Mouse (Mus musculus) hindbrain, embryonic 15.5 days (tissue): ENCODE measurements around the gene Runx3. TPM values are rescaled to one million over a fixed set of nuclear protein-coding genes. Genes with fewer than 3 reads are reported as not detected.

Experiments used
- ATAC-seq: fragments of 200-750 bp; cut with Nextera tagmentation; 2 replicates; pipeline ENCODE4 v1.8.0; 2017; ENCODE audit warnings: low read depth, moderate number of reproducible peaks, moderate TSS enrichment; ENCODE audit not compliant: low FRiP score
- H3K27ac ChIP-seq: fragments of 300-500 bp; sonication (generic); replicated peaks from 2 replicates; pipeline ENCODE4 v1.5.1; 2015; ENCODE audit warnings: mild to moderate bottlenecking, inconsistent platforms
- H3K27me3 ChIP-seq: fragments of 300-500 bp; sonication (generic); 2 replicates; pipeline ENCODE4 v1.6.1; 2015; ENCODE audit warnings: control low read depth, inconsistent platforms
- H3K36me3 ChIP-seq: fragments of 300-500 bp; sonication (generic); 2 replicates; pipeline ENCODE4 v1.6.1; 2015; ENCODE audit warnings: control low read depth, inconsistent platforms
- H3K4me1 ChIP-seq: fragments of 300-500 bp; sonication (generic); replicated peaks from 2 replicates; pipeline ENCODE4 v1.6.1; 2015; ENCODE audit warnings: control low read depth, inconsistent platforms
- H3K4me2 ChIP-seq: fragments of 300-500 bp; sonication (generic); 2 replicates; pipeline ENCODE4 v1.6.1; 2015; ENCODE audit warnings: moderate library complexity, mild to moderate bottlenecking, inconsistent platforms
- H3K4me3 ChIP-seq: fragments of 300-500 bp; sonication (generic); 2 replicates; pipeline ENCODE4 v1.5.1; 2015; ENCODE audit warnings: mild to moderate bottlenecking, inconsistent platforms
- H3K9ac ChIP-seq: fragments of 300-500 bp; sonication (generic); 2 replicates; pipeline ENCODE4 v1.6.1; 2015; ENCODE audit warnings: inconsistent platforms
- H3K9me3 ChIP-seq: fragments of 300-500 bp; sonication (generic); 2 replicates; pipeline ENCODE4 v1.6.1; 2016; ENCODE audit warnings: control low read depth, inconsistent platforms
- WGBS: fragments of 180-500 bp; shearing (Covaris S2); methylation state at CpG from one replicate; pipeline ENCODE4 v1.1.7; 2015; 5-methylcytosine and 5-hydroxymethylcytosine counted together
- polyA plus RNA-seq: library from polyadenylated mRNA; unstranded; fragments of >200 nt; fragmentation: Nextera tagmentation; extraction: Ambion mirVana; gene quantifications from 2 replicates; pipeline ENCODE4 v1.2.1, GENCODE M21; 2015

Runx3 gene
- polyA plus RNA-seq: 0.04 and 0.05 TPM in 2 replicates

DNA sequence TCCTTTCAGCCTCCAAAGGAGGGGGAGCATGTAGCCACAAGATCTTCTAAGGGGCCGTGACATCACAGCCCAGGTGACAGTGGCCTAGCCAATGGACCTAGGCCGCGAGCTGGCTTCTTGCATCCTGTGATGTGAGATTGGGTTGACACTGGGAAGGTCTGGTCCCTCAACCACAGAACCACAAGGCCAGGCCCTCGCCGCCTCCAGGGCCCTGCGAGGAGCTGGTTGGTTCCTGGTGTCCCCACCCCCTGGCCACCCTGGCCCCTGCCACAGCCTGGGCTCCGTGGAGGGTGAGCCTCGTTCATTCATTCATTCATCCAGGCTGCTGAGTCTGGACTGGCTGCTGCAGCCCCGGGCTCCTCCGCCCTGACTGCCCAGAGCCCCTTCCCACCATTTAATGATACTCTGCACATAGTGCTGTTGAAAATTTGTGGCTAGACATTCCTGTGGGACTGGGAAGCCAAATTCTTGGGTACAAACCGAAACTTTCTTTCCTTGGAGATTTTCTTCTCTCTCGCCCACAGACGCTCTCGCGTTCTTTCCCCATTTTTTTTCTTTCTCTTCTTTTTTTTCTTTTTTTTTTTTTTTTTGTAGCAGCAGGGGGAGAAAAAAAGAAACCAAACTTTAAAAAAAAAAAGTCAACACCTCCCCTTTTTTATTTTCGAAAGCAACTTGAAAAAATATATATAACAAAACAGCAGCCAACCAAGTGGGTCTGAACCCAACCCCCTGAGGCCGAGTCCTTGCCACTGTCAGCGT is at the start of gene Runx3:
Runx3 (plus strand) TSS at position 311 of the 759 bp plus-strand sequence.
- no peaks in the 10 kb centered on the region for H3K9me3 ChIP-seq
- no peak within 1 kb of the TSS for H3K4me3 ChIP-seq
- H3K9ac ChIP-seq: no peak within 1 kb of the TSS
- no peaks in the 10 kb centered on the region for H3K36me3 ChIP-seq
- no peak for ATAC-seq
- H3K27me3 ChIP-seq: no peaks in the 10 kb centered on the region
- no peak within 1 kb of the TSS for H3K4me2 ChIP-seq
- H3K27ac ChIP-seq: no peak within 1 kb of the TSS
- WGBS: 84% methylated on average over 18 of the region's 18 CpGs
- H3K4me1 ChIP-seq: no peaks in the 10 kb centered on the region

- Histone ChIP-seq H3K27me3 (no peaks in the 10 kb centered on the region), H3K4me2 (no peak overlapping the region), H3K4me1 (no peaks in the 10 kb centered on the region), H3K9ac (no peak overlapping the region), H3K36me3 (no peaks in the 10 kb centered on the region), H3K4me3 (no peak overlapping the region), H3K9me3 (no peaks in the 10 kb centered on the region), H3K27ac (no peak overlapping the region)
- 93% methylated on average over 6 of the region's 6 CpGs for WGBS
- no peak for ATAC-seq
Measured at GRCm38 (mm10) chr4:135072671-135073070, 47.8 kb upstream of the Runx3 start.

GRCm38 (mm10) chr4:135073523-135073922 is 46.9 kb upstream of the Runx3 start:
- ATAC-seq: no peak
- WGBS: 79% methylated on average over 10 of the region's 10 CpGs
- no peak overlapping the region for H3K4me2 ChIP-seq

GRCm38 (mm10) chr4:135074646-135075045 is 45.8 kb upstream of the Runx3 start:
- Histone ChIP-seq H3K4me3 (no peak overlapping the region), H3K36me3 (no peaks in the 10 kb centered on the region), H3K4me2 (no peak overlapping the region), H3K4me1 (no peaks in the 10 kb centered on the region), H3K27me3 (no peaks in the 10 kb centered on the region), H3K9ac (no peak overlapping the region), H3K27ac (no peak overlapping the region), H3K9me3 (no peaks in the 10 kb centered on the region)
- WGBS: 57% methylated on average over 4 of the region's 4 CpGs
- ATAC-seq: no peak

More at GRCm38 (mm10) chr4:135073523-135073922, 46.9 kb upstream of the Runx3 start:
- Histone ChIP-seq H3K36me3 (no peaks in the 10 kb centered on the region), H3K27ac (no peak overlapping the region), H3K9ac (no peak overlapping the region), H3K4me3 (no peak overlapping the region), H3K4me1 (no peaks in the 10 kb centered on the region), H3K27me3 (no peaks in the 10 kb centered on the region), H3K9me3 (no peaks in the 10 kb centered on the region)

- WGBS: 90% methylated on average over 6 of the region's 6 CpGs
- Histone ChIP-seq H3K4me2 (no peak overlapping the region), H3K36me3 (no peaks in the 10 kb centered on the region), H3K4me1 (no peaks in the 10 kb centered on the region), H3K9ac (no peak overlapping the region), H3K27me3 (no peaks in the 10 kb centered on the region), H3K27ac (no peak overlapping the region), H3K4me3 (no peak overlapping the region), H3K9me3 (no peaks in the 10 kb centered on the region)
- no peak for ATAC-seq
Measured at GRCm38 (mm10) chr4:135075360-135075759, 45.1 kb upstream of the Runx3 start.

- no peak overlapping the region for H3K4me2 ChIP-seq
- 87% methylated on average over 5 of the region's 5 CpGs for WGBS
- no peak overlapping the region for H3K4me3 ChIP-seq
- H3K9me3 ChIP-seq: no peaks in the 10 kb centered on the region
- H3K36me3 ChIP-seq: no peaks in the 10 kb centered on the region
- no peaks in the 10 kb centered on the region for H3K4me1 ChIP-seq
- no peaks in the 10 kb centered on the region for H3K27me3 ChIP-seq
- no peak for ATAC-seq
- H3K9ac ChIP-seq: no peak overlapping the region
- H3K27ac ChIP-seq: no peak overlapping the region
Measured at GRCm38 (mm10) chr4:135076611-135077010, 43.8 kb upstream of the Runx3 start.

DNA sequence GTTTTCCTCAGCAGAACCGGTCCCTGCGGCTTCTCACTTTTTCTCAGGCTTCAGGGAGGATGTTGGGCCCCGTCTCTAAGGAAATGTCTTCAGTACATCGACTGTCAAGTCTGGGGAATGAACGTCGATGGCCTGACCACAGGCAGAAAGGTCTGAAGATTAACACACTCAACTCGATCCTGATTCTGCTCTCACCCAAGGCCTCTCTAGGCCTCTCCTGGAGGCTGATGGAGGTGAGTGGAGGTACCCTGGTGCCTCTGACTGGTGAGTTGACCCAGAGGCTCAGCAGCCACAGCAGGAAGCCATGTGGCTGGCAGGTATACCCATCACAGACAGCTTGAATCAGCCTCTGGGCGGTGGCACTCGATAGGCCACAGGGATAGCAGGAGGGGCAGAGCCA is 43.3 kb upstream of the Runx3 start:
- 86% methylated on average over 9 of the region's 9 CpGs for WGBS
- ATAC-seq: no peak
- no peaks in the 10 kb centered on the region for H3K36me3 ChIP-seq
- H3K4me2 ChIP-seq: no peak overlapping the region
- H3K9ac ChIP-seq: no peak overlapping the region
- no peaks in the 10 kb centered on the region for H3K4me1 ChIP-seq
- H3K9me3 ChIP-seq: no peaks in the 10 kb centered on the region
- H3K4me3 ChIP-seq: no peak overlapping the region
- no peaks in the 10 kb centered on the region for H3K27me3 ChIP-seq
- no peak overlapping the region for H3K27ac ChIP-seq

- 52% methylated on average over 23 of the region's 23 CpGs for WGBS
- ATAC-seq: no peak
- H3K4me3 ChIP-seq: no peak overlapping the region
Measured at GRCm38 (mm10) chr4:135079859-135080640, 40.4 kb upstream of the Runx3 start.

GRCm38 (mm10) chr4:135080641-135080920 is 39.9 kb upstream of the Runx3 start:
- H3K9me3 ChIP-seq: no peaks in the 10 kb centered on the region
- no peak overlapping the region for H3K9ac ChIP-seq
- H3K36me3 ChIP-seq: no peaks in the 10 kb centered on the region
- no peaks in the 10 kb centered on the region for H3K27me3 ChIP-seq
- no peaks in the 10 kb centered on the region for H3K4me1 ChIP-seq
- no peak overlapping the region for H3K27ac ChIP-seq
- WGBS: 68% methylated on average over 7 of the region's 7 CpGs
- no peak overlapping the region for H3K4me2 ChIP-seq
- H3K4me3 ChIP-seq: no peak overlapping the region
- ATAC-seq: no peak

More at GRCm38 (mm10) chr4:135079859-135080640, 40.4 kb upstream of the Runx3 start:
- H3K9me3 ChIP-seq: no peaks in the 10 kb centered on the region
- H3K4me2 ChIP-seq: no peak overlapping the region
- H3K36me3 ChIP-seq: no peaks in the 10 kb centered on the region
- H3K27me3 ChIP-seq: no peaks in the 10 kb centered on the region
- no peak overlapping the region for H3K9ac ChIP-seq
- no peaks in the 10 kb centered on the region for H3K4me1 ChIP-seq
- no peak overlapping the region for H3K27ac ChIP-seq

DNA sequence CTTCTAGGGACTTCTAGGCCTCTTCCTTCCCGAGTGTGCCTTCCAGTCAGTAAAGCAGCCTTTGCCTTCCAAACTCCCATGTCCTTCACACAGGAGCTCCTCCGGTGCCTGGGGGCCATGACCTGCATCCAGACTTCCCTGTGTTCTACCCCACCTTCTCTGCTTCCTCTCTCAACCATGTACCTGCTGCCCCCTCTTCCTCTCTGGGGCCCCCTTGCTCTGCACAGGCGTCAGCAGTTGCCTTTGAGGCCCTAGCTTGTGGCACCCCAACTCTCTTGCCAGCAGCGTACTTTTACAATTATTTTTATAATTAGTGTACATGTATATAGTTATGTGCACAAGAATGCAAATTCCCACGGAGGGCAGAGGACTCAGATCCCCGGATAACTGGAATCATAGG is 37.4 kb upstream of the Runx3 start:
- Histone ChIP-seq H3K4me2 (no peak overlapping the region), H3K4me3 (no peak overlapping the region), H3K9me3 (no peaks in the 10 kb centered on the region), H3K4me1 (no peaks in the 10 kb centered on the region), H3K27ac (no peak overlapping the region), H3K27me3 (no peaks in the 10 kb centered on the region), H3K36me3 (no peaks in the 10 kb centered on the region), H3K9ac (no peak overlapping the region)
- 82% methylated on average over 6 of the region's 6 CpGs for WGBS
- no peak for ATAC-seq

GRCm38 (mm10) chr4:135085077-135085853 is 35.2 kb upstream of the Runx3 start:
- no peaks in the 10 kb centered on the region for H3K27me3 ChIP-seq
- H3K27ac ChIP-seq: no peak overlapping the region
- no peaks in the 10 kb centered on the region for H3K36me3 ChIP-seq
- H3K9ac ChIP-seq: no peak overlapping the region
- H3K9me3 ChIP-seq: no peaks in the 10 kb centered on the region
- no peaks in the 10 kb centered on the region for H3K4me1 ChIP-seq
- no peak overlapping the region for H3K4me3 ChIP-seq
- ATAC-seq: no peak
- 81% methylated on average over 13 of the region's 13 CpGs for WGBS
- no peak overlapping the region for H3K4me2 ChIP-seq

GRCm38 (mm10) chr4:135090613-135091012 is 29.8 kb upstream of the Runx3 start:
- Histone ChIP-seq H3K36me3 (no peaks in the 10 kb centered on the region), H3K9ac (no peak overlapping the region), H3K27me3 (no peaks in the 10 kb centered on the region), H3K27ac (no peak overlapping the region), H3K4me3 (no peak overlapping the region), H3K9me3 (no peaks in the 10 kb centered on the region), H3K4me1 (no peaks in the 10 kb centered on the region), H3K4me2 (no peak overlapping the region)
- WGBS: 75% methylated on average over 13 of the region's 13 CpGs
- no peak for ATAC-seq
